Mouse (Mus musculus) ovary, postnatal 14 days (tissue): ENCODE results near the gene Eftud2.

Experiments used
- DNase-seq: peaks from one replicate; pipeline ENCODE4 v3.0.0; 2022; ENCODE audit warnings: low spot score

Gene Eftud2

DNA sequence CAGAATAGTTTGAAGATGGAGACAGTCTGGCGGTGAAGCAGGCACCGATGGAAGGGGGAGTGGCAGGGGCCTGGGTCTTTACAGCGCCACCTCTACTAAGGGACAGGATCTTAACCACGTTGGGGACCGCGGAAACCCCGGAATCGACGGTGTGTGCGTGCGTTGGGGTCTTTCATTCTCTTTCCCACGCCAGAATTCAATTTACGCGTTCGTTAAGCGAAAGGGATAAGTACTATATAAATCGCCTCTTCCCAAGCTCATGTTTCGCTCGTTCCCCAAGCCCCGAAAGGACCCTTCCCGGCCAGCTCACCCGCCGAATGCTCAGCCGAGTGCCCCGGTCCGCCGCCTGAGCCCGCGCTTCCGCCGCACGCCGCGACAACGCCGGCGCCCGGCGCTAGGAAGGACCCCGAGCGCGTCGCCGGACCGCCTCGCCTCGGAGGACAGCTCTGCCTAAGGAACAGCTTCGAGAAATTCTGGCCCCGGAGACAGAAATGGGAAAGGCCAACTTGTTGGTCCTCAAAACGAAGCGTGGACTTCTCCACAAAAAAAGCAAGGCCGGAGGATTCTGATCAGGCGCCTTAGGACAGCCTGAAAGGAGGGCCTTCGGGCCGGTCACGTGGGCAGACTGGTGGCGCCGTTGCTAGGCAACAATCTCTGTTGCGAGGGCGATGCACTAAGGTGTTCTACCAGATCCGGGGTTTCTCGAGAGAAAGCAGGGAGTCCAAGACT lies at the start of gene Eftud2, which contains the start of gene Ccdc103:
TSS of gene Eftud2 (minus strand) at position 401 of the 729 bp plus-strand sequence.
TSS of gene Ccdc103 (plus strand) at position 620 of the 729 bp plus-strand sequence.
- peak; percentile 93 for DNase-seq

- DNase-seq: no peak
Measured at GRCm38 (mm10) chr11:102925351-102925717, 44.5 kb upstream of the Eftud2 start.

DNA sequence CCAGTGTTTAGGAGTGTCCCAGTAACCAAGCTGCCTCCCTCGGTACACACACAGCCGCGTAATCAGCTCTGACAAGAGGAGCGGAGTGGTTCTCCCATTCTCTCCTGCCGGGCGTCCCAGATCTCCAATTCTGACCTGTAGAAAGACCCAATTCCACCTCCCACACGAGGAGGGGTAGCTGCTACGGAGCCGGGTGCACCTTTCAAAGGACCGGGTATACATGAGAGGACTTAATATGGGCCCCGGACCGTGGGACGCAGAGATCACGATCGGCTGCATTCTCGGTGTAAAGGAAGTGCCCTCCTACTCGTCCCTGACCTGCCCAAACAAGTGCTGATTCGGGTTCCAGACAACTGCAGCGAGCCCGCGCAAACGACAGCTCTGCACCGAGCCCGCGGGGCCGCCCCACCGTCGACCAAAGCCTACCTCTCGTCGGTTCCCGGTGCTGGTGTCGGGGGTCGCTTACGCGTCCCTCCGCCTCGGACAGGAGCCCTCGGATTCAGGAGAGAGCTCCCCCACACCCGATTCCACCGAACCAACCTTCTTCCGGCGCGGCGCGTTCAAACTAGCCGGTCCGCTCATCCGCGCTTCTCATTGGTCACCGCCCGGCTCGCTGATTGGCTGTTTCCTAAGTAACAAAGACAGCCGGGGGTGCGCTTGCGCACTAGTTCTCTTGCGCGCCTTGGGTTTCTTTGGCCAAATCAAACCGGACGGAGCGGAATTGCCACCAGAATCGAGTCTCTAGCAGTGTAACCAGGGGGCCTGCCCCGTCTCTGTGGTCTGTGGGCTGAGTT lies 44.0 kb upstream of the Eftud2 start, which contains the start of gene Kif18b:
TSS of gene Kif18b (minus strand) at position 568 of the 794 bp plus-strand sequence.
- DNase-seq: peak; percentile 85

DNA sequence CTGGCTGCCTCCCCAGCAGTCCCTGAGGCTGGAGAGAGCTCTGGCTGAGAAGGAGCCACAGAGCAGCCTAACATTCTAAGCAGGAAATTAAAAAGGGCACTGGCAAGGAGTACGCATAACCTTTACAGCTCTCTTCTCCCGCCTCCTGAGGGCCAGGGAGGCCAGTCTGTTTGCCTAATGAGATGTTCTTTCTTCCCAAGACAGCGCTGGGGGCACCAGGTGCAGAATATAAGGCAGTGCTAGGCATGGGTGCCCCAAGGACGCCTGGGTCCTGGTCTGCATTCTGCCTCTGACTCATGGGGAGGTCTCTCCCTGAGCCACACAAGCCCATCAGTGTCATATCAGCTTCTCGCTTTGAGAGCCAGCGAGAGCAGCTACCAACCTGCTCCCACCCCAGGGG lies 40.7 kb upstream of the Eftud2 start:
- no peak for DNase-seq

DNA sequence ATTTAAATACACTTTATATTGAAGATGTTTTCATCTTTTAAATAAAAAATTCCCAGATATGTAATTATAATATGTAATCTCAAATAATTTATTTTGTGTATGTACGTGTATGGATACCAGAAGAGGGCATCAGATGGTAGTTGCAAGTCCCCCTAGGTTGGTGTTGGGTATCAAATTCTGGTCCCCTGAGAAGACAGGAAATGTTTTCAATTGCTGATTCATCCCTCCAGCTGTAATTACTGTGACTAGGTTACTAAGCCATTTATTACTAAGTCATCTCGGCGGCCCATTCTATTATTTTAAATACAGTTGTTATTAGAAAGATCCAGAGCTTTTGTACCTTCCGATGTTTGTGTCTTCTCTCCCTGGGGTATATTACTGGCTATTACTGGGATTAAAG lies 37.3 kb upstream of the Eftud2 start:
- no peak for DNase-seq

GRCm38 (mm10) chr11:102915380-102915779 lies 34.6 kb upstream of the Eftud2 start:
- no peak for DNase-seq

DNA sequence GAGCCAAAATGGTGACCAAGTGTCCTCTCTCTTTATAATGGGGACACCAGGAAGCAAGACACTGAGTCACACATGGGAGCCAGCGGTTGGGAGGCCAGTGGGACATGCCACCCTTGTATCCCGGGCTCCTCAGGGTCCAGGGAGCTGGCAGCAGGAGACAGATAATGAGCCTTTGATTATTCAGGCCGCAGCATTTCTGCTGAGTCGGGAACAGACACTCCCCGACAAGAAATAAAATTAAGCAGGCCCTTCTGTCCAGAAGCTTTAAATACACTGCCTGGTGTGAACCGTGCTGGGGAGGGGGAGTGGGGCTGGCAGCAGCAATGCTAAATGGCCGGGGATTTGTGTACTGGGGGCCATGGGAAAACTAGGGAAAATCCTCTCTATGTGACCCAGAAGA lies 30.6 kb upstream of the Eftud2 start:
- no peak for DNase-seq

DNA sequence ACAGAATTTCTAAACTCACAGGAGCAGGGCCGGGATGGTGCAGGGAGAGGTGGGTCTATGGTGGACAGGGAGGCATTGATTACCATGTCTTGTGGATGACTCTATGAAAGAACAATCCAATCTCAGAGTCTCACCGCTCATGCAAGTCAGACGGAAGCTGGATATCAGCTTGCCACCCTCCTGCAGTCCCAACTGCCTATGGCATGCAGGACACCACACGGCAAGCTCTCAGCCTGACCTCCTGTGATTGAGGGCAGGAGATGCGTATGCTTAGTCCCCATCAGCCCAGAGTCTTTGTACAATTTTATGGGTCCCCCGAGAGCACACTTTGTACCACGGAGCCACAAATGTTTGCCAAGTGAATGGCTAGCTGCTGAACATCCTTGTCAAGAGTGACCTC lies 22.9 kb upstream of the Eftud2 start:
- DNase-seq: no peak

GRCm38 (mm10) chr11:102902107-102902506 lies 21.3 kb upstream of the Eftud2 start:
- no peak for DNase-seq

- DNase-seq: no peak
Measured at GRCm38 (mm10) chr11:102901199-102901598, 20.4 kb upstream of the Eftud2 start.

DNA sequence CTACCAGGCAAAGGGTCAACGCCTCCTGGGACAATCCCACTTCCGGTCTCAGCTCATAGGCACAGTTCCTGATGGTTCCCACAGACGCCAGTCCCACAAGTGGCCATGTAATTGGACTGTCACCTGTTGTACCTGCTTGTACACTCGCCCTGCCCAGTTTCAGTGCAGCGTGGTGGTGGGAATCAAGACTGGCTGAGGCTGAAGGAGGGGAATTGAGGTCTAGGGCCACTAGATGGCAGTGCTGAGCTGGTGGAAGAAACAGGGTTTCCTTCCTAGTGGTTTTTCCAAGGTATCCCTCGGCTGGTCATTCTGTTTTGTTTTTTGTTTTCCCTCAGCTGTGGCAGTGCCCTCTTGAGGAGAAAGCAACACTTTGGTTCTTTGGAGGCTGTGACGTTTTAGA lies 20.0 kb upstream of the Eftud2 start, which contains the start of gene Gfap:
TSS of gene Gfap (minus strand) at position 150 of the 400 bp plus-strand sequence.
- DNase-seq: peak; percentile 84

GRCm38 (mm10) chr11:102898408-102898807 lies 17.6 kb upstream of the Eftud2 start:
- DNase-seq: no peak

DNA sequence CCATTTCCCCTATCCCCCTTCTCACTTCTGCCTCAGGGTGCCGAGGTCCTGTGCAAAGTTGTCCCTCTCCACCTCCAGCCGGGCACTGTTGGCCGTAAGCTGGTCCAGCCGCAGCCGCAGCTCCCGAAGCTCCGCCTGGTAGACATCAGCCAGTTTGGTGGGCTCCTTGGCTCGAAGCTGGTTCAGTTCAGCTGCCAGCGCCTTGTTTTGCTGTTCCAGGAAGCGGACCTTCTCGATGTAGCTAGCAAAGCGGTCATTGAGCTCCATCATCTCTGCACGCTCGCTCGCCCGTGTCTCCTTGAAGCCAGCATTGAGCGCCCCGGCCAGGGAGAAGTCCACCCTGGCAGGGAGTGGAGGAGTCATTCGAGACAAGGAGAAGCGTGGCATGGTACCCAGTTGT lies 15.9 kb upstream of the Eftud2 start:
- DNase-seq: no peak

GRCm38 (mm10) chr11:102895779-102896178 lies 15.0 kb upstream of the Eftud2 start:
- no peak for DNase-seq

DNA sequence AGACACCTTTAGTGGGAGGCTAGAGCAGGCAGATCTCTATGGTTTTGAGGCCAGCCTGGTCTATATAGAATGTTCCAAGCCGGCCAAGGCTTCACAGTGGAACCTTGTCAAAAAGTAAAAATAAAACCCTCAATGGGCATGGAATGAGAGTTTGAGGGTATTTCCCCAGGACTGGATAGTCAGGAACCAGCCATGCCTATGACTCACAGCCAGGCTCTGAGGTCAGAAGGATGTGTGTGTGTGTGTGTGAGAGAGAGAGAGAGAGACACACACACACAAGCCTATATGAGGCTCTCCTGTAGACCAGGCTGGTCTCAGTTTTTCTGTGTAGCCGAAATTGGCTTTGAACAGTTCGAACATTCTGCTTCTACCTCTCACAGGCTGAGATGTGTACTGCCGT lies 13.9 kb upstream of the Eftud2 start:
- no peak for DNase-seq

- DNase-seq: peak; percentile 59
Measured at GRCm38 (mm10) chr11:102893015-102893651, 12.3 kb upstream of the Eftud2 start.

DNA sequence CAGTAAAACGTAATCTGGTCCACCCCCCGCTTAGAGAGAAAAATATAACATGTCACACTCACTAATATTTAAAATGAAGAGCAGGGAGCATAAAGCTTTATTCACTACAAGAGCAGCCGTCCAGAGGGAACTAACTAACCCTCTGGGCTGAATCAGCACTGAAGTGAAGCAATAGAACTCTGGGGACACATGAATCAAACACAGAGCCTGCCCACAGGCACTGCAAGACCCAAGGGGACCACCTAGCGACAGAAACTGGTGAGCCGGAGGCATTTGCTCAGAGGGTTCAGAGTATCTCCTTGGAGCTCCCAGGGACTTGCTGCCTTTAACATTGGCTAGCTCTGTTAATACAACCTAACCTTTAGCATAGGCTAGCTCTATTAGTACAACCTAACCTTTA lies 9.3 kb upstream of the Eftud2 start:
- DNase-seq: no peak

DNA sequence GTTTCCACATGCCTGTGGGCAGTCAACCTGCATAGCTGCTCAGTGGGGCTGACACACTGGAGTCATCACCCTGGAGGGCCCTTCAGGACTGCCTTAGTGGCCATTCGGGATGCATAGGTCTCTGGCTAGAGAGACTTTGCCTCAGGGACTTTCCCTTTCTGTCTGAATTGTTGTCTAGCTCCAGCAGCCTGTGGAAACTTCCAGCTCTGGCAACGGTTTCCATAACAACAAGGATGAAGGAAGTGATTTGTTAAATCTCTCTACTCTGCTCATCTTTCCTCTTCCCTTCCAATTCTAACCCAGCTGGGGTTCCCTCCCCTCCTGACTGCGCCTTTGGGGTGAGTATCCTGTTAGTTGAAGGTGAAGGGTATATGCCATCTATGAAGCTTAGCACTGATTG lies 7.3 kb upstream of the Eftud2 start:
- no peak for DNase-seq

- DNase-seq: no peak
Measured at GRCm38 (mm10) chr11:102887433-102887832, 6.6 kb upstream of the Eftud2 start.

DNA sequence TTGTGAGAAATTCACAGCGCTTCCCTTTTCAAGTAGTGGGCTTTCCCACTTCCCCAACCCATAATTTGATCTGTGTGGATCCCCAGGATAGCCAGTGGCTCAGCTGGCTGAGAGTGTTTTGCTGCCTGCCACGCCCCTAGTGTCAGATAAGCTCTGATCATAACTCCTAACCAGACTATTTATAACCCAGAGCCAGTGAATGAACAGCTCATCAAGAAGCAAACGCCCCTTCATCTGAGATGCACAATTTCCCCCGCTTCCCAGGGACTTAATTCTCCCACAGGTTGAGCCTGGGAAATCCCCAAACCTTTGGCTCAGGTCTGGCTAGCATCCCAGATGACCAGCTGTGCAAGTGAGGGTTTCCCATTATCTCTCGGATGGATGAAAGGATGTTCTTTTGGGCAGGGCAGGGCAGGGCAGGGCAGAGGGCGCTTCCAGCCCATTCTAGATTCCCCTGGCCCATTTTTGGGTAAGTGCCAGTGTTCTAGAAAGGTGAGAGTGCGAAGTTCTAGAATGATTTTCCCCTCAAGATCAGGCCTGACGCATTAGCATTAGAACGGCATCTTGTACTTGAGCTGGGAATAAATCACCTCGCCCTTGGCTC lies 3.9 kb upstream of the Eftud2 start, which contains the start of gene Fam187a:
TSS of gene Fam187a (plus strand) at position 554 of the 604 bp plus-strand sequence.
- no peak for DNase-seq

DNA sequence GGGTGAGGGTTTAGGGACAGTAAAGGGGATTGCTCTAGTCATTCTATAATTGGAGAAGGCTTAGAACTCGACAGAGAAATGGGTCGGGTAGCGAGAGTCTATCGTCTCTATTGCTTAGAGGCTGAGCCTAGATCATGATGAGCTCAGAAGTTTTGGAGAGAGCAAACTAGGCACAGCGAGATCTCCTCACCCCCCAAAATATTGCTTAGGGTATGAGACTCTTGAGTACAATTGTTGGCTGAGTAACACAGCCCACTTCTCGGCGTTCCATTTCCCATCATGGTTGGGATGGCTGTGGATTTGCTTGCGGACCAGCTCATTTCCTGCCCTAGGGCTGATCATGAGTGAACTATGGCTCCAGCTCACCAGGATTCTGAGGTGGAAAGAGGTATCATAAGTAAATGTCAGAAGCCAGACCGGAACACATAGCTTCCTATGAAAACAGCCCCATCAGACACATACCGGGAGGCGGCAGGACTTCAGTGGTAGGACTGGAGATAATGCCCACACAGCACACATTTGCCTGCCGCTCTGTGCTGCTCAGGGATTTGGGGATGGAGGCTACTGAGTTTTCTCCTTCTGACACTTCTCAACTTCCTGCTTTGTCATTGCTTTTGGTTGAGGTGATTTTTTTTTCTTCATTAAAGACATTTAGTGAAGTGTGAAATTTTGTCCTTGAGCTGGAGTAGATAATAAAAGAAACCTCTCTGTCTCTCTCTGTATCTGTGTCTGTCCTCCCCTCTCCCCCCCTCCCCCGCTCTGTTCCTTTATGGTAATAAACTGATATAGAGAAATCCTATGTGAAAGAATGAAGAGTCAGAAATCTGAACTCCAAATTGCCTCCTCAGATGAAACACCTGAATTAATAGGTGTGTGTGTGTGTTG lies 771 bp upstream of the Eftud2 start:
- no peak for DNase-seq
